Mouse (Mus musculus) forebrain, embryonic 16.5 days (tissue): ENCODE results near the gene Hdac4. TPM values are rescaled to one million over a fixed set of nuclear protein-coding genes. Genes with fewer than 3 reads are reported as not detected.
A peak's percentile ranks its signal among the peaks of the same experiment; 100 is the strongest.

Source experiments
- ATAC-seq: fragments of 200-750 bp; cut with Nextera tagmentation; 2 replicates; pipeline ENCODE4 v1.8.0; 2017; ENCODE audit warnings: mild to moderate bottlenecking, moderate library complexity
- H3K27ac ChIP-seq: fragments of 300-500 bp; sonication (generic); 2 replicates; pipeline ENCODE4 v1.5.1; 2014; ENCODE audit warnings: low read length, control low read depth
- H3K27me3 ChIP-seq: fragments of 300-500 bp; sonication (generic); replicated peaks from 2 replicates; pipeline ENCODE4 v1.6.1; 2014; ENCODE audit warnings: low read length; ENCODE audit not compliant: control insufficient read depth, insufficient read depth
- H3K36me3 ChIP-seq: fragments of 300-500 bp; sonication (generic); 2 replicates; pipeline ENCODE4 v1.6.1; 2014; ENCODE audit not compliant: control insufficient read depth, insufficient read depth
- H3K4me1 ChIP-seq: fragments of 300-500 bp; sonication (generic); replicated peaks from 2 replicates; pipeline ENCODE4 v1.6.1; 2014; ENCODE audit warnings: low read length; ENCODE audit not compliant: control insufficient read depth, insufficient read depth
- H3K4me2 ChIP-seq: fragments of 300-500 bp; sonication (generic); 2 replicates; pipeline ENCODE4 v1.6.1; 2014; ENCODE audit warnings: mild to moderate bottlenecking, low read length, control low read depth
- H3K4me3 ChIP-seq: fragments of 300-500 bp; sonication (generic); replicated peaks from 2 replicates; pipeline ENCODE4 v1.5.1; 2014; ENCODE audit warnings: mild to moderate bottlenecking, low read length, control low read depth
- H3K9ac ChIP-seq: fragments of 300-500 bp; sonication (generic); replicated peaks from 2 replicates; pipeline ENCODE4 v1.6.1; 2014; ENCODE audit warnings: low read depth, low read length, control low read depth
- H3K9me3 ChIP-seq: fragments of 300-500 bp; sonication (generic); 2 replicates; pipeline ENCODE4 v1.6.1; 2016; ENCODE audit warnings: low read length; ENCODE audit not compliant: control insufficient read depth
- WGBS: fragments of 180-500 bp; shearing (Covaris S2); extraction: QIAGEN DNeasy Blood & Tissue Kit; methylation state at CpG from one replicate; pipeline ENCODE4 v1.1.7; 2014; 5-methylcytosine and 5-hydroxymethylcytosine counted together
- polyA plus RNA-seq: library from polyadenylated mRNA; unstranded; fragments of >200 nt; fragmentation: Nextera tagmentation; extraction: Ambion mirVana; gene quantifications from 2 replicates; pipeline ENCODE4 v1.2.1, GENCODE M21; 2015

Hdac4 gene
- polyA plus RNA-seq, 1 experiment from 2014 or later = 31.3 TPM

GRCm38 (mm10) chr1:91913850-91914249 lies 281.6 kb downstream of the Hdac4 start:
- Histone ChIP-seq H3K36me3 (no peaks in the 10 kb centered on the region), H3K4me2 (no peak overlapping the region), H3K4me3 (no peak overlapping the region), H3K9ac (no peak overlapping the region), H3K9me3 (no peaks in the 10 kb centered on the region), H3K4me1 (no peaks in the 10 kb centered on the region), H3K27me3 (no peaks in the 10 kb centered on the region), H3K27ac (no peak overlapping the region)
- 48% methylated on average over 6 of the region's 6 CpGs for WGBS
- ATAC-seq = no peak

GRCm38 (mm10) chr1:91912227-91913119 lies 283.0 kb downstream of the Hdac4 start:
- Histone ChIP-seq H3K4me1 (no peaks in the 10 kb centered on the region), H3K4me2 (no peak overlapping the region), H3K9me3 (no peaks in the 10 kb centered on the region), H3K27me3 (no peaks in the 10 kb centered on the region), H3K9ac (no peak overlapping the region), H3K36me3 (no peaks in the 10 kb centered on the region), H3K4me3 (no peak overlapping the region), H3K27ac (no peak overlapping the region)
- ATAC-seq = no peak
- WGBS = 57% methylated on average over 10 of the region's 10 CpGs

GRCm38 (mm10) chr1:91905268-91905667 lies 290.2 kb downstream of the Hdac4 start:
- Histone ChIP-seq H3K9me3 (no peaks in the 10 kb centered on the region), H3K4me2 (no peak overlapping the region), H3K9ac (no peak overlapping the region), H3K27ac (no peak overlapping the region), H3K36me3 (no peaks in the 10 kb centered on the region), H3K4me1 (peaks cover 8% of the 10 kb centered on the region), H3K27me3 (no peaks in the 10 kb centered on the region), H3K4me3 (no peak overlapping the region)
- no peak for ATAC-seq
- 63% methylated on average over 6 of the region's 6 CpGs for WGBS

GRCm38 (mm10) chr1:91903241-91903981 lies 292.1 kb downstream of the Hdac4 start:
- WGBS = 45% methylated on average over 8 of the region's 8 CpGs
- no peak overlapping the region for H3K4me3 ChIP-seq
- no peaks in the 10 kb centered on the region for H3K9me3 ChIP-seq
- H3K9ac ChIP-seq = no peak overlapping the region
- no peak overlapping the region for H3K4me2 ChIP-seq
- no peaks in the 10 kb centered on the region for H3K36me3 ChIP-seq
- ATAC-seq = peak; percentile 55
- peaks cover 8% of the 10 kb centered on the region for H3K4me1 ChIP-seq
- no peaks in the 10 kb centered on the region for H3K27me3 ChIP-seq
- H3K27ac ChIP-seq = no peak overlapping the region

GRCm38 (mm10) chr1:91897078-91897477 lies 298.4 kb downstream of the Hdac4 start:
- no peaks in the 10 kb centered on the region for H3K9me3 ChIP-seq
- H3K4me1 ChIP-seq = no peaks in the 10 kb centered on the region
- no peak overlapping the region for H3K27ac ChIP-seq
- no peaks in the 10 kb centered on the region for H3K36me3 ChIP-seq
- no peak for ATAC-seq
- WGBS = 85% methylated on average over 2 of the region's 2 CpGs
- no peak overlapping the region for H3K4me2 ChIP-seq
- H3K4me3 ChIP-seq = no peak overlapping the region
- no peaks in the 10 kb centered on the region for H3K27me3 ChIP-seq
- no peak overlapping the region for H3K9ac ChIP-seq

- no peaks in the 10 kb centered on the region for H3K4me1 ChIP-seq
- H3K36me3 ChIP-seq = no peaks in the 10 kb centered on the region
- H3K4me2 ChIP-seq = no peak overlapping the region
- no peaks in the 10 kb centered on the region for H3K27me3 ChIP-seq
- no peak overlapping the region for H3K9ac ChIP-seq
- WGBS = 88% methylated on average over 5 of the region's 5 CpGs
- no peaks in the 10 kb centered on the region for H3K9me3 ChIP-seq
- no peak overlapping the region for H3K4me3 ChIP-seq
- H3K27ac ChIP-seq = no peak overlapping the region
- no peak for ATAC-seq
Observed at GRCm38 (mm10) chr1:91894286-91894685, 301.2 kb downstream of the Hdac4 start.

- Histone ChIP-seq H3K4me2 (no peak overlapping the region), H3K36me3 (no peaks in the 10 kb centered on the region), H3K4me1 (no peaks in the 10 kb centered on the region), H3K27me3 (no peaks in the 10 kb centered on the region), H3K9ac (no peak overlapping the region), H3K27ac (no peak overlapping the region), H3K4me3 (no peak overlapping the region), H3K9me3 (no peaks in the 10 kb centered on the region)
- 93% methylated on average over 11 of the region's 11 CpGs for WGBS
- ATAC-seq = no peak
Observed at GRCm38 (mm10) chr1:91893598-91893997, 301.9 kb downstream of the Hdac4 start.

- no peaks in the 10 kb centered on the region for H3K4me1 ChIP-seq
- WGBS = 70% methylated on average over 5 of the region's 5 CpGs
- no peak overlapping the region for H3K4me2 ChIP-seq
- H3K27me3 ChIP-seq = no peaks in the 10 kb centered on the region
- H3K36me3 ChIP-seq = no peaks in the 10 kb centered on the region
- H3K9ac ChIP-seq = no peak overlapping the region
- H3K27ac ChIP-seq = no peak overlapping the region
- no peaks in the 10 kb centered on the region for H3K9me3 ChIP-seq
- ATAC-seq = no peak
- H3K4me3 ChIP-seq = no peak overlapping the region
Observed at GRCm38 (mm10) chr1:91883115-91883514, 312.4 kb downstream of the Hdac4 start.

GRCm38 (mm10) chr1:91880899-91881298 lies 314.6 kb downstream of the Hdac4 start:
- Histone ChIP-seq H3K9ac (no peak overlapping the region), H3K27ac (no peak overlapping the region), H3K36me3 (no peaks in the 10 kb centered on the region), H3K4me3 (no peak overlapping the region), H3K4me2 (no peak overlapping the region), H3K9me3 (no peaks in the 10 kb centered on the region), H3K4me1 (no peaks in the 10 kb centered on the region), H3K27me3 (no peaks in the 10 kb centered on the region)
- ATAC-seq = no peak
- WGBS = 82% methylated on average over 8 of the region's 8 CpGs
